Mouse (Mus musculus): ENCODE results near the gene BC004004.

DNA sequence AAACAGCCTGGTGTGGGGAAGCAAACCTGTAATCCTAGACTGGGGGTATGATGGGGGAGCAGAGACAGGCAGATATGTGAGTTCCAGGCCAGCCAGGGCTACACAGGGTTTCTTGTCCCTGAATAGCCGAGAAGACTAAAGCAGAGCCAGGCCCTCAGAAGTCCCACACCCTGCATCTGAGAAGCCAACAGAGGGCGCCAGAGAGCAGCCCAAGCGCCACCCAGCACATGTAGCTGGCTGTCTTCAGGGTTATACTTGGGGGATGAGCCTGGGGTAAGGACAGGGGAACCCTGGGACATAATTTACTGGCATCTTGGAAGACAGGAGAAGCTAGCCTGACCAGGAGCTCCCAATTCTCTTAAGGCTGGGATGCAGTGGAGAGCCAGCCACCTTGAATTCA is 9.1 kb upstream of the BC004004 start:
- TF ChIP-seq CTCF (IDR thresholded peaks at IDR 0.05; ENCODE audit: low read depth, low read length), result peak; percentile 70
- no peak for TF ChIP-seq GATA1 (IDR thresholded peaks at IDR 0.05; ENCODE audit: borderline replicate concordance, low read length)
- TF ChIP-seq TAL1 (conservative IDR thresholded peaks at IDR 0.05; ENCODE audit: low read depth, low read length), result no peak

All from G1E (cell line).